Mouse (Mus musculus) bone marrow, adult 2 months (tissue): ENCODE measurements around the gene Ms4a8a. TPM values are rescaled to one million over a fixed set of nuclear protein-coding genes. Genes with fewer than 3 reads are reported as not detected.
"Not testable (repeated sequence)": the region's sequence is repeated elsewhere in the genome, so short reads cannot be mapped to it uniquely, and the experiment has no call there.

Source experiments
- H3K27ac ChIP-seq: fragments of 200-500 bp; 2 replicates; pipeline ENCODE4 v1.5.1; 2012; ENCODE audit warnings: low read depth, mild to moderate bottlenecking, control low read depth, inconsistent platforms, low read length; ENCODE audit not compliant: control insufficient read depth, poor library complexity, insufficient read depth
- H3K4me1 ChIP-seq: fragments of 200-500 bp; 2 replicates; pipeline ENCODE4 v1.6.1; 2011; ENCODE audit warnings: low read length; ENCODE audit not compliant: control insufficient read depth, insufficient read depth
- H3K4me3 ChIP-seq: fragments of 200-500 bp; replicated peaks from 2 replicates; pipeline ENCODE3; 2011; ENCODE audit warnings: mild to moderate bottlenecking, low read depth, low read length, control low read depth; ENCODE audit not compliant: control insufficient read depth
- CTCF ChIP-seq: fragments of 200-500 bp; IDR thresholded peaks from 2 replicates; pipeline ENCODE4 v1.5.1; 2011; ENCODE audit warnings: low read length, control low read depth; ENCODE audit not compliant: control insufficient read depth, insufficient read depth
- POLR2A ChIP-seq: fragments of 200-500 bp; IDR thresholded peaks from 2 replicates; pipeline ENCODE4 v1.6.1; 2011; ENCODE audit warnings: low read depth, mild to moderate bottlenecking, control low read depth, low read length, borderline replicate concordance; ENCODE audit not compliant: control insufficient read depth
- WGBS: fragments of 180-500 bp; shearing (Covaris S2); methylation state at CpG from one replicate; pipeline ENCODE4 v1.1.7; 2018; 5-methylcytosine and 5-hydroxymethylcytosine counted together
- polyA plus RNA-seq: library from polyadenylated mRNA; stranded (reverse); fragments of >200 nt; gene quantifications from 2 replicates; pipeline ENCODE4 v1.2.4, GENCODE M21; 2011; ENCODE audit warnings: low replicate concordance; ENCODE audit not compliant: missing spikeins, insufficient read depth, insufficient read length

The Ms4a8a gene
- polyA plus RNA-seq, 1 experiment, result 12.7 TPM

DNA sequence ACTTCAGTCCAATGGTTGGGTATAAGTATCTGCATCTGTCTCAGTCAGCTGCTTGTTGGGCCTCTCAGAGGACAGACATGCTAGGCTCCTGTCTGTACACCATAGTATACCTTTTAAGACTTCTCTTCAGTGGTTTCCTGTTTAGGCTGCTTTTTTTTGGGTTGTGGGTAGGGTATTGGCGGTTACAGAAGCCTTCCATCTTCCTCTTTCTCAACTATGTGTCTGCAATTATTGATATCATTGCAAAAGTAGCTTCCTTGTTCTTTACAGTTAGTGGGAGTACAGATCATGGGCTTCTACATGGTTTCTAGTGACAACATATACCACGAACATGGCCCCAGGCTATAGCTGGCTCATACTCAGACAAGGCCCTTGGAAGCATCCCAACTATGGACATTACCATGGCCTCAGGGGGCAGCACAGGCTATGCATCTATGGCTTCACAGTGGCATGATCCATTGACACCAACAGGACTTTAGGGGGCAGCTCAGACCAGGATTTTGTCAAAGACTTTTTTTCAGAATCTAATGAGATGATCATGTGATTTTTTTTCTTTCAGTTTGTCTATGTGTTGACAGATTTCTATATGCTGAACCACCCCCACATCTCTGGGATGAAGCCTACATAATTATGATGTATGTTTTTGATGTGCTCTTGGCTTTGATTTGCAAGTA is 15.6 kb downstream of the Ms4a8a start:
- 4% methylated on average over 2 of the region's 2 CpGs for WGBS
- no peak for TF ChIP-seq POLR2A
- no peak for TF ChIP-seq CTCF
- no peak overlapping the region for H3K4me3 ChIP-seq
- H3K4me1 ChIP-seq, result peaks cover 1% of the 10 kb centered on the region; the same call in 1 of the 2 replicates
- H3K27ac ChIP-seq, result peak overlapping the region; percentile 66; the same call in 1 of the 2 replicates

DNA sequence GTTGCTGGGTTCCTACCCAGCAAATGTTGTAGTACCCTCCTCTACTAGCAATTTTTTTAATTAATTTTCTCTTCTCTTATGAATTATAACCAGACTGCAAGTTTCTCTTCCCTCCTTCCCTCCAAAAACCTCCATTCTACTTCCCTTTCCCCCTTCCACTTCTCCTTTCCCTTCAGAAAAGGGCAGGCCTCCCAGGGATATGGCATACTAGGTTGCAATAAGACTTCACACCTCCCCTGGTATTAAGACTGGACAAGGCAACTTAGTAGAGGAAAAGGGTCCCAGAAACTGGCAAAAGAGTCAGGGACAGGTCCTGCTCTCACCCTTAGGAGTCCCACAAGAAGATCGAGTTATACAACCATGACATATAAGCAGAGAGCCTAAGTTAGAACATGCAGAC is 20.0 kb downstream of the Ms4a8a start:
- 54% methylated on average over 1 of the region's 1 CpGs for WGBS
- TF ChIP-seq POLR2A (no peak), CTCF (no peak)
- Histone ChIP-seq H3K27ac (no peak overlapping the region), H3K4me3 (no peak overlapping the region), H3K4me1 (peaks cover 1% of the 10 kb centered on the region; the same call in 1 of the 2 replicates)

DNA sequence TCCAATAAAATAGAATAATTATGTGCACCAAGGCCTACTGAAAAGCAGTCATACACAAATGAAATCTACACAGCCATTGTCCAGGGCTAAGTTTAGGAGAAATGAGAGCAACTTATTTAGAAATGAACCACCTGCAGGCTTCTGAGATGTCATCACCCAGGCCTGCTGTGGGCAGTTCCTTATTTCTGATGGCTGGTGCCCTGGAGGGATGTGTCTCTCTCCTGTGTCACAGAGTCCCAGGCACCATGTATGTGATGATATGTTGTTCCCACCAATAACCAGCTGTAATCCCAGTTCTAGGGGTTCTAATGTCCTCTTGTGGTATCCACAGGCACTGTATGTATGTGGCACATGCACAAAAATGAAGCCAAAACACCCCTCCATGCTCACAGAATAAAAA is 20.9 kb downstream of the Ms4a8a start:
- TF ChIP-seq CTCF (no peak), POLR2A (no peak)
- Histone ChIP-seq H3K27ac (peak overlapping the region; percentile 6; the same call in 1 of the 2 replicates), H3K4me1 (no peaks in the 10 kb centered on the region; the same call in 1 of the 2 replicates), H3K4me3 (no peak overlapping the region)

DNA sequence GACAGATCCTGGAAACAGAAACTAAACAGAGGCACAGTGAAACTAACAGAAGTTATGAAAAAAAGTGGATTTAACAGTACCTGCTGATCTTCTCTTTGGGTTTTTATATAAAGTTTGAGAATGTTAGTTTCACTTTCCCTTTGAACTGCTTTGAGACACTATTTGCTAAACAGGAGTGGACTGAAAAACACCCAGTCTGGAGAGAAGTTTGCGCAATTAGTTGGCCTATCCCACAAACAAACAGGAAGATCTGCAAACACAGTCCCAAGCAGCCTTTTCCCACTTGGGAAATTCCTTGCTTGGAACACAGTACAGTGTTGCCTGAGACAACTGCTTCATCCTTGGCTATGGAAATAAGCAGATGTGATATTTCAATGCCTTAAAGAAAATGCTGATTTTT is 25.2 kb downstream of the Ms4a8a start:
- not testable (repeated sequence) for H3K27ac ChIP-seq, H3K4me1 ChIP-seq, H3K4me3 ChIP-seq
- 21% methylated on average over 1 of the region's 1 CpGs for WGBS

DNA sequence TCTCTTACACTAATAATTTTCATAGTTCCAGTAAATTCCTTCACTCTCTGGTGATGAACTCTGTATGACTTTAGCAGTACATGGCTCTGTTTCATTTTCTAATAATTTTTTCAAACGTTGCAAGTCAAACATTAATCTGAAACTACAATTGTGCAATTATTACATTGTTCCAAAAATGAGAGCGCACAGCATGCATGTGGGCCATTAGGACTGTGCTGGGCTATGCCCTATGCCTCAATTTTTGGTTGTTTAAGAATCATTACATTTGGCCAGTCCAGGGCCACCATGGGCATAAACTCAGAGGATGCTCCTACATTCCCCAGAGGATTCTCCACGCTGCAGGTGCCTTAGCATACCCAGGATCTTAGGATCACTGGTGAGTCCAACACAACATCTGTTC is 27.6 kb downstream of the Ms4a8a start:
- 36% methylated on average over 3 of the region's 3 CpGs for WGBS
- Histone ChIP-seq H3K27ac (peak overlapping the region; percentile 21), H3K4me1 (peaks cover 3% of the 10 kb centered on the region; the same call in 1 of the 2 replicates), H3K4me3 (no peak overlapping the region)
- TF ChIP-seq POLR2A, result no peak
- no peak for TF ChIP-seq CTCF

DNA sequence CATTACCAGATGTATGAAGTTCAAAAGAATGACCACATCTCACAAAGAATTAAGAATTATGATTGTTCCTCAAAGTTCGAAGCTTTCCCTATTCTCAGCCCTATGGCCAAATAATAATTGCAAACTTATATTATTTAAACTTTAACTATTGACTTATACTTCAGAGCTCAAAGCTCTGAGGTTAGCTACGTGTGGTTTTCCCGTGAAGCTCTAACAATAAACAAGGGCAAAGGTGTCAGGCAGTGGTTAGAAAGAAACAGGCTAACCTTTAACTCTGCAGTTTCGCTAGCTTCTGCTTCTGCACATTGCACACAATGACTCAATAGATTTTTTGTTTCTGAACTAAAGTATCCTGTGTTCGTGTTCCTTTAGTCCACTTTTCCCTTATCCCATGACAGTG is 28.0 kb downstream of the Ms4a8a start:
- 8% methylated on average over 5 of the region's 5 CpGs for WGBS
- Histone ChIP-seq H3K27ac (no peak overlapping the region), H3K4me1 (peaks cover 3% of the 10 kb centered on the region; the same call in 1 of the 2 replicates), H3K4me3 (no peak overlapping the region)
- TF ChIP-seq CTCF (no peak), POLR2A (no peak)

DNA sequence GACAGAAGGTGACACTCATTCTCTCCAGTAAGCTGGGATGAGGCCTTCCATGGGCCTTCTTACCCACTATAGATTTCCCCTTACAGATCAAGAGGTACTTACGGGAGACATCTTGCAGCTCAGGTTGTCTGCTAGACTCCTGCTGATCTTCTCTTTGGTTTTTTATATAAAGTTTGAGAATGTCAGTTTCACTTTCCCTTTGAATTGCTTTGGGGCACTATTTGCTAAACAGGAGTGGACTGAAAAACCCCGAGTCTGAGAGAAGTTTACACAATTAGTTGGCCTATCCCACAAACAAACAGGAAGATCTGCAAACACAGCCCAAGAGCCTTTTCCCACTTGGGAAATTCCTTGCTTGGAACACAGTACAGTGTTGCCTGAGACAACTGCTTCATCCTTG is 30.6 kb downstream of the Ms4a8a start:
- H3K4me3 ChIP-seq, result no peak overlapping the region
- WGBS, result 11% methylated on average over 2 of the region's 2 CpGs
- peaks cover 5% of the 10 kb centered on the region; the same call in 1 of the 2 replicates for H3K4me1 ChIP-seq
- no peak overlapping the region; the same call in 1 of the 2 replicates for H3K27ac ChIP-seq
- TF ChIP-seq POLR2A (no peak), CTCF (no peak)

DNA sequence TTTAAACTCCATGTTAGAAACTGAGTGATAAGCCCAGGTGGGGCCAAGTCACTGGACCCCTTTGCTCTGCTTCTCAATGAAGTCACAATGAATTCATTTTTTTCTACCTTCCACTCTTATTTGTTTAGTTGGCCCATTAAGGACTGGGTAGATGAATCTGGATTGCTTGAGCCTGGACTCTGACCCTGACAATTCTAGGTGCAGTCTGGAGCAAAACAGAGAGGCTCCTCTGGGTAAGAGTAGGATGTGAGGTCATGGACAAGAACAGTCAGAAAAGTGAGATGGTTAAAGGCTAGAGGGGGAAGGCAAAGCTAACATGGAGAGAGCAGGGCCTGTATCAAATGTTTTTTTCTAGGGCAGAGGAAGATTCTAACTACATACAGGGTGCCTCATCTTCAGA is 31.5 kb downstream of the Ms4a8a start:
- Histone ChIP-seq H3K4me1 (peaks cover 6% of the 10 kb centered on the region; the same call in 1 of the 2 replicates), H3K27ac (peak overlapping the region; percentile 25; the same call in 1 of the 2 replicates), H3K4me3 (no peak overlapping the region)
- no peak for TF ChIP-seq POLR2A
- TF ChIP-seq CTCF, result no peak

DNA sequence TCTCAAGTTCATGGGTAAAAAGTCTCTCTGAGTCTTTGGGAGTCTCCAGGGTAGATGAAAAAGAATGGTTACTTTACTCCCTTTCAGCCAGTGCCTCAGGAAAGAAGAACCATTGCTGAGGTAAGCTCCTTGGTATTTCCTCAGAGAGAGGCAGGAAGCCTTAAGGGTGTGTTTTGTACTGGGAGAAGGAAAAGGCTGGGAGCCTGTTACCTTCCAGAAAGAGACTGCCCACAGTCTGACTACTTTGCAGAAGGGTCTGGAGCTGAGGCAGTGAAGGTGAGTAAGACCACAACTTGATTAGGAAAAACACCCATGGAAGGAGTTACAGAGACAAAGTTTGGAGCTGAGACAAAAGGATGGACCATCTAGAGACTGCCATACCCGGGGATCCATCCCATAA is 32.4 kb downstream of the Ms4a8a start:
- WGBS, result 68% methylated on average over 1 of the region's 1 CpGs
- no peak overlapping the region for H3K4me3 ChIP-seq
- peak overlapping the region; percentile 42; the same call in 1 of the 2 replicates for H3K27ac ChIP-seq
- TF ChIP-seq CTCF, result no peak
- TF ChIP-seq POLR2A, result no peak
- H3K4me1 ChIP-seq, result peaks cover 6% of the 10 kb centered on the region; the same call in 1 of the 2 replicates
